Mouse (Mus musculus): ENCODE measurements around the gene Slc39a9. TPM values are rescaled to one million over a fixed set of nuclear protein-coding genes. Genes with fewer than 3 reads are reported as not detected.

Slc39a9 gene
- polyA plus RNA-seq, 1 experiment = 15.7 TPM

DNA sequence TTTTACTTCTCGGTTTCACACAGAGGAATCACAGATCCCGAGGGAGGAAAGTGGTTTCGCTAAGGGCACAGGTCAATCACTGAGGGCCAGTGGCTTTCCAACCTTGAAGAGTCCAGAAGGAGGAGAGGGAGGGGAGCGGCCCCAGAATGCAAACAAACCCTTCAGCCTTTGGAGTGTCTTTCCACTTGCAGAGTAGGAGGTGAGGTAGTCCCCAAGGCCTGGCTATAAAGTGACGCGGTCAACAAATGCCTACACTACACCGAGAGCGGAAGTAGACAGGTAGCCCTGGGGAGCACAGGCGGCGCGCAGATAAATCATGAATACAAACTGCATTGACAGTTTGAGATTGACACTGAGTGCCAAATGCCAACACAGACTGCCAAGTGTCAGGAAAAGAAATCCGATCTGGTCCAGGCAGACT lies 48.0 kb downstream of the Slc39a9 start:
- no peak for TF ChIP-seq GATA1 (IDR thresholded peaks at IDR 0.05; ENCODE audit: low read length)

- TF ChIP-seq GATA1 (IDR thresholded peaks at IDR 0.05; ENCODE audit: low read length) = no peak
These were observed 48.7 kb downstream of the Slc39a9 start, which contains the start of gene Plekhd1 for GRCm38 (mm10) chr12:80692269-80692972. Gene Plekhd1 (plus strand): TSS chr12:80692591.

- TF ChIP-seq GATA1 (IDR thresholded peaks at IDR 0.05; ENCODE audit: low read length) = no peak
These were observed 50.0 kb downstream of the Slc39a9 start for GRCm38 (mm10) chr12:80693700-80694099.

DNA sequence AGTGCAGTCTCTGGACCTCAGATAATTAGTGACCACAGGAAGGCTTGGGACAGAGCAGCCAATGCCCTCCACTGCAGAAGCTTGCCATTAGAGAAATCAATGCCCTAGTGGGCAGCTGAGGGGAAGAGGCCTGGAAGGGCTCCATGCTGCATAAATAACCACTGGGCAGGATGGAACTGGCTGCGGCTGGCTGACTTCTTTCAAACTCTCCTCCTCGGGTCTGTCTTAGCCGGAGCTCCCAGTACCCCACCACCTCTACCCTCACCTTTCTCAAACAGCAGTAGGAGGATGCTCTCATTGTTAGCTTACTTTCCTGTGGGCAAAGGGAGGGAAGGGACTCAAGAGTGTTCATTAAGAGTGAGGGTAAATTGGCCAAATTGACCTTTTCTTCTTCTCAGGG lies 51.3 kb downstream of the Slc39a9 start:
- no peak for TF ChIP-seq GATA1 (IDR thresholded peaks at IDR 0.05; ENCODE audit: low read length)

DNA sequence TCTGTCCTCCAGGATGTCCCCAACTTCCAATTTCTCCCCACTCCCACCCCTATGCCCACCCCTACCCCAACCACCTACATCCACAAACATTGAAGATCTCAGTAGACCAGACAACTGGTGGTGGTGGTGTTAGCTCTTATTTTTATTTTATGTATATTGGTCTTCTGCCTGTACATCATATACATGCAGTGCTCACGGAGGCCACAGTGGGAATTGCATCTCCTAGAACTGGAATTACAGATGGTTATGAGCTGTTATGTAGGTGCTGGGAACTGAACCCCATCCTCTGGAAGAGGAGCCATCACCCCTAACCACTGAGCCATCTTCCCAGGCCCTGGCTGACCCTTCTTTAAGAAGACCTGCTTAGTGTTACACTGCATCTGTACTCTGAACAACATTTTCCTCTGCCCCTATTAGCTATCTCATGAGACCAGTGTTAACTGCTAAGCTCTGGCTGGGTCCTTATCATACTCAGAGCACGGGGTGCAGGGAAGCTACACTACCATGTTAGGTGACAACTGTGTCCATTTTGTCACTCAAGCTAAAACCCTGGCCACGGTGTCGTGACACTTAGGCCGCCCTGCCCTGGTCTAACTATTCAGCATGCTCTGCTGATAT lies 55.0 kb downstream of the Slc39a9 start:
- TF ChIP-seq GATA1 (IDR thresholded peaks at IDR 0.05; ENCODE audit: low read length) = no peak

DNA sequence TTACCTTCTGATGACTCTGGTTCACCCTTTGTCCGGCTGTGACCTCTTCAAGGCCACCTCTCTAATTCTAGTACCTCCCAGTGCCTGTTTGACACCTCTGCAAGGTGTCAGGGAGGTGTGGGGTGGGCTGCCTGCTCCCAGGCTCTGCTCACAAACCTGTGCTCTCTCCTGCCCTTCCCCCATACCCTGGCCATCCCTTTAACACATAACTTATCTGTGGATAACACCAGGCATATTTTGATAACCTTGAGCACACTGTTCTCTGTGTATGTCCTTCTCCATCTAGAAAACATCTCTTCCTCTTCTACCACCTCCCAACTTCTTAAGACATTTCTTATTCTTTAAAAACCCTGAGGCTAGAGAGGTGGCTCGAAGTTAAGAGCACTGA lies 55.5 kb downstream of the Slc39a9 start:
- TF ChIP-seq GATA1 (IDR thresholded peaks at IDR 0.05; ENCODE audit: low read length) = no peak

DNA sequence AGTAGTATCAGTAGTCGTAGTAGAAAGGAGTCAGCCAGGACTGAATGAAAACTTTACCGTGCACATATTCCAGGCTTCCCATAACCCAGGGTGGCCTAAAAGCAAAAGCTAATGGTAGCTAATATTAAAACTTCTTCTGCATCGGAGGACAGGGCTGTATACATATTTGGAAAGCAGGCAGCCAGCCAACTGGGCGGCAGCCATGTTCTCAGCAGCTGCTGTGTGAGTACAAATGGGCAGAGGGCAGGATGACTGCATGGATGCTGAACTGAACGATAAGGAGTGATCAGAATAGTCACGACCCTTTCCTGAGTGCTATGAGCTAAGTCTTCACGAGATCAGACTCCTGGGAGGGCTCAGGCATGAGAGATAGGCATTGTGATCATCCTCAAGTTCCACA lies 57.6 kb downstream of the Slc39a9 start:
- TF ChIP-seq GATA1 (IDR thresholded peaks at IDR 0.05; ENCODE audit: low read length) = no peak

DNA sequence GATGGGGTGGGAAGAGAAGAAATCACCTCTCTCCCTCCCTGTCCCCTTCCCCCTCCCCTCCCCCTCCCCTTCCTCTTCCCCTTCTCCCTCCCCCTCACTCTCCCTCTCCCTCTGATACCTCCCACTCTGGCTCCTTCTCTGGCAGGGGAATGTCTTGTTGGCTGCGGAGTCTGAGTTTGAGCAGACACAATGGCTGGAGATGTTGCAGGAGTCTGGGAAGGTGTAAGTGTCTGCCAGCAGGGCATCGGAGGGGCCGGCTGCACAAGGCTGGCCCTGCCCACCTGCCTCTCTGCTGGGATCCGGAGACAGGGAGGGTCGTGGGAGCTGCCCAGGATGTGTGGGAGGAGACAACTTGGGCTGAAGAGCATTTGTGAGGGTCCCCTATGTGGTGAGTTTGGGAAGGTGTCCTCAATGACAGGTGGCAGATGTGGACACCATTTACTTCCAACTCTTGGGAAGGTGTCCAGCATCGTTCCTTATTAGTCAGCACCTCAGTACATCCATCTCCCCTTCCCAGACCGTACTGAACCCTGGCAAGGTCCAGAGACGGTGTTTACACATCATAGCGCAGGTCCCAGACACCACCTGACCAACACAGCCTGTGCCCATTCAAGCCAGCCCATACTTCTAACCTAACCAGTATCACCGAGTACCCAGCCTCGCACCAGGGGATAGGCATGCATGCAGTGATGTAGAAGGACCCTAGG lies 62.7 kb downstream of the Slc39a9 start:
- TF ChIP-seq GATA1 (IDR thresholded peaks at IDR 0.05; ENCODE audit: low read length) = no peak

GRCm38 (mm10) chr12:80706915-80707604 lies 63.4 kb downstream of the Slc39a9 start:
- no peak for TF ChIP-seq GATA1 (IDR thresholded peaks at IDR 0.05; ENCODE audit: low read length)

DNA sequence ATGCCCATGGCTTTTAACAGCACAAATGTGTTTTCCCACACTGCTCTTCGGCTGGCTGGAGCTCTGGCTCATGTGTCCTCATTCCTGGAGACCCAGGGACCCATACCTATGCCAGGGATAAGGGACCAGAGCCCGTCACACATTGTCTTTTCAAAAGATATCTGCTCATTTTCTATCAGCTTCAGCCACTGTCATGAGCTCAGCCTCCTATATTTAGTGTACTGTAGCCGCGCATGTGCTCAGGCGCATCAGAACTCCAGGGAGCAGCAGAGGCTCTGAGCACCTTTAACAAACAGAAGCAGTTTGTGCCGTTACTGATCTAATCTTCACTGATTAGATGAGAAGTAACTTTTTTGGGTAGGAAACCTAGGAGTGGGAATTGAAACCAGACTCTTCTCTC lies 72.2 kb downstream of the Slc39a9 start:
- no peak for TF ChIP-seq GATA1 (IDR thresholded peaks at IDR 0.05; ENCODE audit: low read length)

- peak; percentile 23 for TF ChIP-seq GATA1 (IDR thresholded peaks at IDR 0.05; ENCODE audit: low read length)
These were observed 75.5 kb downstream of the Slc39a9 start for GRCm38 (mm10) chr12:80719141-80719540.

GRCm38 (mm10) chr12:80720507-80720906 lies 76.8 kb downstream of the Slc39a9 start:
- TF ChIP-seq GATA1 (IDR thresholded peaks at IDR 0.05; ENCODE audit: low read length) = no peak

- no peak for TF ChIP-seq GATA1 (IDR thresholded peaks at IDR 0.05; ENCODE audit: low read length)
These were observed 77.8 kb downstream of the Slc39a9 start for GRCm38 (mm10) chr12:80721458-80721857.

GRCm38 (mm10) chr12:80724853-80725559 lies 81.3 kb downstream of the Slc39a9 start:
- no peak for TF ChIP-seq GATA1 (IDR thresholded peaks at IDR 0.05; ENCODE audit: low read length)

DNA sequence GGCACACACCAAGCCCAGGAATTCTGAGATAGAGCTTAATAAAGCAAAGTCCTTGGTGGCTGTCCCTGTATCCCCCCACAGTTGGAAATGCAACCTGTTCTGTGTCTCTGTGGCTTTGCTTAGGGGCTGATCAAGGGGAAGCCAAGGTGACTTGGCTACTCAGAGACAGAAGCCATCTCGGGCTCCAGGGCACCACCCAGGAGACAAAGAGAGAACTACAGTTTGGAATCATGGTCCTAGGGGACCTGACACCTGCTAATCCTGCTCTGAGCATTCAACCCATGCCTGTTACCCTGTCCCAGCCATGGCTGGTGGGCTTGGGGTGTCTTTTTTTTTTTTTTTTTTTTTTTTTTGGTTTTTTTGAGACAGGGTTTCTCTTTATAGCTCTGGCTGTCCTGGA lies 84.5 kb downstream of the Slc39a9 start:
- TF ChIP-seq GATA1 (IDR thresholded peaks at IDR 0.05; ENCODE audit: low read length) = no peak
